Mouse (Mus musculus) cerebellum, postnatal 4 days (tissue): ENCODE measurements around the gene Fxyd4.

Experiments
- DNase-seq, 2 experiments: peaks; one replicate each; pipeline ENCODE4 v3.0.0; 2022; ENCODE audit warnings: low spot score in 2 of 2, mixed read lengths in 1 of 2

Fxyd4 gene

DNA sequence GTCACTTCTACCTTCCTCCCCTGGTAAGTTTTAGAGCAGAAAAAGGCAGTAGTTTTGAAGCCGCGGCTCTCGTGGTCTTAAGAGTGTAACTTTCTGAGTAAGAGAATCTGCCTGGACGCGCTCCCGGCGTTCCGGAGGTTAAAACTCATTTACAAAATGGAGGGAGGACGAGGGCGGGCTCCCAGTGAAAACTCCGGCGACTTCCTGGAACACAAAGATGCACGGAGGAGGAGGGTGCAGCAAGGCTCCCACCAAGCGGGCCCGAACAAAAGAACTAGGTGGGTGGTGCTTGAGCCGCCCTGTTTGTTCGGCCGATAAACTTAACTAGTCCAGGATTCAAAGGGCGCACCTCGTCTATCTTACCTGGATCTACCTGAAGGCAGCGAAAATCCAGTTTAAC, 19.9 kb downstream of the Fxyd4 start:
- peak in 1 of 2 experiments; percentile 37 for DNase-seq

DNA sequence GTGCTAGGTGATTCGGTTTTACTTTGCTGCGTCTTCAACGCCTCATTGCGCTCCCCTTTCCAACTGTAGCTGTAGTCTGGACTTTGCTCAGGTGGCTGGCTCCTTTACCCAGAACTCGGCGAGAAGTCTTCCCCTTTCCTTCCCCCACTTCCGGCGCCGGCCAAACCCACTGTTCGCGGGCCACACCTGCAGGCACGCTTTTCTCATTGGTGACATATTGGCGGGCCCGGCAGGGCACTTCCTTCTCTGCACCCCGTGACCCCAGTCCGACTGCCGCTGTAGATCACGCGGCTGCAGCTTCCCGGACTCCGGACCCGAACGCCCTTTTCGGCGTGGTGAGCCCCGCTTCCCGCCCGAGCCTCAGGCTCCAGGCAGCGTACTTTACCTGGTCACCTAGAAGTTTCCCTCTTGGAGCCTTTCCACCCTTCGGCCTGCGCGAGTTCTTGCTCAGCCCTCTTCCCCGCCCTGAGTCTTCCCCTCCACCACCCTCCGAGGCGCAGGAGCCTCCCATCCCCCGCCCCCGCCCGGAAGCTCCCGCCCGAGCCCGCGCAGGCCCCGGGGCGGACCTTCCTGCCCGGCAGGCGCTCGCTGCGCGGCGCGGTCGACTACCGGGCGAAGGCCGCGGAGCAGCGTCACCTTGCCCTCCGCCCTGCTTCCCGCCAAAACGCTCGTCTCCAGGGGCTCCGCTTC, 20.6 kb downstream of the Fxyd4 start:
- DNase-seq = peak; percentile 25 to 66

DNA sequence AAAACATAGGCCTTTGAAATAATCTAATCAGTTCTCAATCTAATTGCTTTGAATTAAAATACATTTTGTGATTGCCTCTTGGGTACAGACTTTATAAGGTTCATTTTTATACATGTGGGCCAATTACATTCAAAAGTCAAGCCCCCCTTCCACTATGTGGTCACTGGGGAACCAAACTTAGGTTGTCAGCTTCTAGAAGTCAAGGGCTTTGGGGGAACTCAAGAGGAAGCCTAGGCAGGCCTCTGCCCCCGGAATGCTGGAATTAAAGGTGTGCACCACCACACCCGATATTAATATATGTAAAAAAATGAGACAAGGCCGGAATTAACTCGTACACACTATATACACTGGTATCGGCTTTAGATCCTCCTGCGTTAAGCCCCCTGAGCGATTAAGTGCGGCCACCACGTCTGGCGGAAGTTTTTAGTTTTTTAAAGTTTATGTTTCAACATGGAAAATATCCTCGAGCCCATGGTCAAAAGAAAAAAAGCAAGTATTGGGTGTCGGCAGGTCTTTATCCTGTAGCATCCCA, 21.2 kb downstream of the Fxyd4 start:
- DNase-seq = no peak

DNA sequence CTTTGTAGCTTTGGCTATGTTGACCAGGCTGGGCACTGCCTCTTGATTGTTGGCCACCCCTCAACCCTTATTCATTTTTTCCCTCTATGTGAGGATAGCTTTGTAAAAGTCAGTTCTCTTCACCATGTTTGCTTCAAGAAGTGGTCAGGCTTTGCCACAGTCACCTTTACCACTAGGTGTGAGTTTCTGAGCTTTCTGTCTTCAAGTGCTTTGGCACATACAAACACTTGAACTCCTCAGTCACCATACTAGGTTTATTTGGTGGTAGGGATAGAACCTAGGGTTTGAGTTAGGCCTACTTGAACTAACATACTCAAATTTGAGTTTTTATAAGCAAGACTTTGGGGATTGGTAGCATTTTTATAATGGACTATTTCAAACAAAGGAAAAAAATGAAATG, 23.0 kb downstream of the Fxyd4 start:
- no peak for DNase-seq

DNA sequence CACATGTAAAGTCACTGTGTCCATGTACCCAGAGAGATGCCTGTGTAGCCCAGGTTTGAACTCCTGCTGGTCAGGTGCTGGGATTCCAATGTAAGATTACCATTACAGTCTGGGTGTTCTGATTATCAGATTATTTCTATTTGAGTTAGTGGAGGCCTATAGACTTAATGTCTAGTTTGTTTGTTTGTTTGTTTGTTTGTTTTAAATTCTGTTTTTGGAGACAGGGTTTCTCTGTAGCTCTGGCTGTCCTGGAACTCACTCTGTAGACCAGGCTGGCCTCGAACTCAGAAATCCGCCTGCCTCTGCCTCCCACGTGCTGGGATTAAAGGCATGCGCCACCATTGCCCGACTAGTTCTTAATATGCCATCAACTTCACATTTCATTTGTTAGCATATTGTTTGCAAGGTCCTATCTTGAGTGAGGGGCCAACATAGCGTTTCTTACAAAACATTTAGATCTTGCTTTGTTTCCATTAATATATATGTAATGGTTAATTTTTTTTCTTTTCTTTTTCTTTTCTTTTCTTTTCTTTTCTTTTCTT, 27.3 kb downstream of the Fxyd4 start:
- no peak for DNase-seq

DNA sequence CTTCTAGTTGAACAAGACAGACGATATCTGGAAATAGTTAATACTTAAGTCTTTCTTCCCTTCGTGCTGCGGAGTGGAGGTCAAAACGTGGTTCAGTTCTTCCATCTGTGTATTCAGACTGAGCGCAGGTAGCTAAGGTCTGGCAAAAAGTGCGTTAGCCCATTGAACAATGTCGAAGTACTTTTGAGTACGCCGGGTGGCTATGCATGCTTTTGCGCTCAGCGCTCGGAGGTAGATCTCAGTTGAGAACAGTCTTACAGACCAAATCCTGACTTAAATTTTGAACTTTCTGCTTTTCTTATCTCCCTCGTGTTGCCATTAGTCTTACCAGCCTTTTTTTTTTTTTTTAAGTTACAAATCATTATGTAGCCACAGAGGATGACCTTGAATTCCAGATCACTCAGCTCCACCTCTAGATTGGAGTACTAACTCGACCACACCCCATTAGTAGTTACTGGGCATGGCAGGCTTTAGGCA, 29.0 kb downstream of the Fxyd4 start:
- DNase-seq = no peak

DNA sequence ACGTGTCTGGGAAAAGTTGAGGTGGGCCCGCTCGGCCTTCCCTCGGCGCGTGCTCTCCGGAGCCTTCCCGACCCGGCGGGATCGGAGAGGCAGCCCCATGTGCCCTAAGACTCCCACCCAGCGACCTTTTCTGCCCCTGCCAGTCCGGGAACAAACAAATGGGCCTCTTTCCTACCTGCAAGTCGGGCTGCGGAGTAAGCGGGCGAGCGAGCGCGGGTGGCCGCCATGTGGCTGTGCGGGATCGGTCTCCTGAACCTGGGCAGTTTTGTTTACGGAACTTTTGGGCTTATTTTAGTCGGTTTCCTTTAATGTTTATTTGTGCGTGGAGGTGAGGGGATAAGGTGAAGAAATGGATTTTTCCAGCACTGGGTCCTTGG, 29.5 kb downstream of the Fxyd4 start:
- DNase-seq = no peak

DNA sequence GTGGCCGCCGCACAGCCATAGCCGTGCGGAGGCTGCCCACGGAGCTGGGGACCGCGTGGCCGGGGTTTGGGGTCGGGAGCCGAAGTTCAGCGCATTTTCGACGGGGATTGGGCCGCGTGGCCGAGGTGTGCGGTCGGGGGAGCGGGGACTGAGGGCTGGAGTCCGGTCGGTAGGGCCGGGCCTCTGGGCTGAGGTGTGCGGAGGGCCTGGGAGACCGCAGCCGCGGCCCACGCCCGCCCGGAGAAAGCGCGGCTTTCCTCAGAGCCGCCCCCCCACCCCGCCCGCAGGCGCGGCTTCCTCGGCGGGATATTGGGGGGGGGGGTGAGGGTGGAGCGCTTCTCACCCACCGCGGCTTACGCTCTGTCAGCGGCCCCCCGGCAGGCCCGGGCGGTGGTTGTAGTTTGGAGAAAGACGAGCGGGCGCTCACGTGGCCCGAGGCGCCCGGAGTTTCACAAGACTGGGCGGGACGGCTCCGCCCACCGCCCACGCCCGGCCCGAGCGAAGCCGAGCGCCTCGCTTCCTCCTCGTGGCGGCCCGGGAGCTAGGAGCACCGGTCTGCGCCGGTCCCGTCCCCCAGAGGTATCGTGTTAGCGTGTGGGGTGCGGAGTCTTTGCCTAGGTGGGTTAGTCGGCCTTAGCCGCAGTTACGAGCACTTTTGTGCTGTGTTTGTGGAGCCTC, 30.1 kb downstream of the Fxyd4 start:
- DNase-seq = peak; percentile 46 to 67

DNA sequence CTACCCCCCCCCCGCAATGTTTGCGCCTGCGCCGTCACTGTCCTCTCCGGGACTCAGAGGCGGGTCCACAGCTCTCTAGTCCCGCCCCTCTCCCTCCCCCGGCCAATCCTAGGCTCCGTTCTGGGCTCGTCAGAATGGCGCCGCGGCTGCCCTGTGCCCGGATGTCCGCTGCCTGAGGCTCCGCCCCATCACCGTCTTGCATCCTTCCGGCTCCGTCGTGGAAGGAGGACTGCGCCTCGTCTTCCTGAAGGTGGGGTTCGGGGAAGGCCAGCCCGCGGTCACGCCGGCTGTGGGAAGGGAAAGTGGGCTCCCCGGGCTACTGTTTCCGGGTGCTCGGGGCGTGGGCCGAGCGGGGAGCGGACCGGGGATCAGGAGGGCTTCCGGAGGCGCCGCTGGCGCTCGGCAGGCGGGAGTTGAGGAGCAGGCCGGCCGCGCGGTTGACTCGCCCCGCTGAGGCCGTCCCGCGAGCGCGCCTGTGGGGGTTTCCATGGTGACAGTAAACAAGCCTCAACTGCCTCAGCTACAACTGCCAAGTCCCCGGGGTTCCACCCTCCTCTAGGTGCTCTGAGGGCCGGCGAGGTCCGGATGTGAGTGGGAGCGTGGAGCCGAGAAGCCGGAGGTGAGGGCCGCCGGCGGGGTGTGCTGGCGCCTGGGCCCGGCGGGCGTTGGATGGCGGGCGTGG, 30.8 kb downstream of the Fxyd4 start:
- DNase-seq = peak; percentile 88 to 96

DNA sequence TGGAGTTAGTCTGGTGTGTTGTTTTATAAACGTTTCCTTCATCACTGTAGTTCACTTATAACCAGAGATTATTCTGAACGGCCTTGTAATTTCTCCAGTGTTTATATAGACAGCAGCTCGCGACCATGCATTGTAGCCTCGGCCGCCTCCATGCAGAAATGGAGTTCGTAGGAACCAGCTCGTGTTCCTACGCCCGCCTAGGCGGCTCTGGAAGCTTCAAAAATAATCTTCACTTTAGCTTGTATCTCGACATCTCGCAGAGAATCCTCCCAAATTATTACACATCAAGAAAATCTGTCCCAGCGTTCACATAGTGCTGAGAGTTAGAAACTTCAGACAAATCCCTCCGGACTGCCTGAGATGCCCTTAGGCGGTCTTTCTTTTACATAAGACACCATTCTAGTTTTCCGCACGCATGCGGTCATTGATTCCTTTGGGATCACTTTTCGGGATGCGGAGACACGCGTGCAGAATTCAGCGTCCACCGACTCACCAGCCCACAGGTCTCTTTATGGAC, 31.4 kb downstream of the Fxyd4 start:
- DNase-seq = no peak

DNA sequence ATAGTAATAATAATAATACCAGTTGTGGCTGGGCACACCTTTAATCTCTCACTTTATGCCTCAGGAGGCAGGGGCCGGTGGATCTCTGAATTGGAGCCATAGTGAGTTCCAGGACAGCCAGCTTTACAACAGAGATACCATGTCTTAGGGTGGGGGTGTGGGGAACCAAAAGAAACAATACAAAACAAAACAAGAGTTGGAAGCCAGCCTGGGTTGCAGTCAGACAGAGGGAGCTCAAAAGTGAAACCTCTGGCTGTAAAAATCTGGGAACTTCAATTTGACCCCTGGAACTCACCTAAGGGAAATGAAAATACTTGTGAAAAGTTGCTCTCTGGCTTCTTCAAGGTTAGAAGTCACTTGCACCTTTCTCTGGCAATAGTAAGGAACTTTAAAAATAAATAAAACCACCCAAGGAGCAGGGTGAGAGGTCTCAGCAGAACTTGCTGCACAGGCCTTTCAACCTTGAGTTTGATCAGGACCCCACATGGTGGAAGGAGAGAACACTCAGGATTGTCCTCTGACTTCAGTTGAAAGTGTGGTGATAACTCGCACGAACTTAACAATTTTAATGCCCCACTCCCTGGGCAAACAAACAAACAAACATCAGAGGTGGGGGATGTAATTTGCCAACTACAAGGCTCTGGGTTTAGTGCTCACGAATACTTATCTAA, 32.1 kb downstream of the Fxyd4 start:
- DNase-seq = no peak

DNA sequence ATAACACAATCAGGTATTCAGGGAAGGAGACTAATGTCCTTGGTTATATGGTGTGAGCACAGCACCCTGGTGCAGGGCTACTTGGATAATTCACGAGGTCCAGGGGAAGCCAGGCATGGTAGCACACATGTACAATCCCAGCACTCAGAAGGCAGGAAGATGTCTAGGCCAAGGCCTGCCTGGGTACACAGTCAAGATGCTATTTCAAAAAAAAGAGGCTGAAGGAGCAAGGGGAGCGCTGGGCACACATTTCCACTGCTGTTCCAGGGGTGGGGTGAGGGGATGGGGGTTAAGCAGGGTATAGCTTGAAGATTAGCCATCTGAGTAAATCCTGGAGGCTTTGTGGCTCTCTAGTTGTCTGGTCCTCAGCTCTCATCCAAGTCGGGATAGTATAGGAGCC, 33.7 kb downstream of the Fxyd4 start:
- DNase-seq = no peak

DNA sequence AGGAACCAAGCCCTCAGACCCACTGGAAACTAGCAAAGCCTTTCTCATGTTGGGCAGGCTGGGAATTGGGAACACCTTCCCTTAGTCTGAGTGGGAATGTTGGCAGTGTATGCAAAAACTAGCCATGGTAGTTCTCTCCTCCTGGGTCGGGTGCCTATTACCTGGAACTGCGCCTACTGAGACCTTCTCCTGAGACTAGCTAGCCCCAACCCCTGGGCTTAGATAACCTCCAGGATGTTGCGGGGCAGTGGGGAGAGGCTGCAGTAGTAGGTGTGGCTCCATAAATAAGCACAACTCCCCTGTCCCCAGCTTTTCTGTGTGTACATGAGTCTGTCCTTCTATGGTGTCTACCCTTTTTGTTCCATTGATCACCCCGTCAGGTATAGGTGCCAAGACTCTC, 34.9 kb downstream of the Fxyd4 start:
- DNase-seq = no peak

DNA sequence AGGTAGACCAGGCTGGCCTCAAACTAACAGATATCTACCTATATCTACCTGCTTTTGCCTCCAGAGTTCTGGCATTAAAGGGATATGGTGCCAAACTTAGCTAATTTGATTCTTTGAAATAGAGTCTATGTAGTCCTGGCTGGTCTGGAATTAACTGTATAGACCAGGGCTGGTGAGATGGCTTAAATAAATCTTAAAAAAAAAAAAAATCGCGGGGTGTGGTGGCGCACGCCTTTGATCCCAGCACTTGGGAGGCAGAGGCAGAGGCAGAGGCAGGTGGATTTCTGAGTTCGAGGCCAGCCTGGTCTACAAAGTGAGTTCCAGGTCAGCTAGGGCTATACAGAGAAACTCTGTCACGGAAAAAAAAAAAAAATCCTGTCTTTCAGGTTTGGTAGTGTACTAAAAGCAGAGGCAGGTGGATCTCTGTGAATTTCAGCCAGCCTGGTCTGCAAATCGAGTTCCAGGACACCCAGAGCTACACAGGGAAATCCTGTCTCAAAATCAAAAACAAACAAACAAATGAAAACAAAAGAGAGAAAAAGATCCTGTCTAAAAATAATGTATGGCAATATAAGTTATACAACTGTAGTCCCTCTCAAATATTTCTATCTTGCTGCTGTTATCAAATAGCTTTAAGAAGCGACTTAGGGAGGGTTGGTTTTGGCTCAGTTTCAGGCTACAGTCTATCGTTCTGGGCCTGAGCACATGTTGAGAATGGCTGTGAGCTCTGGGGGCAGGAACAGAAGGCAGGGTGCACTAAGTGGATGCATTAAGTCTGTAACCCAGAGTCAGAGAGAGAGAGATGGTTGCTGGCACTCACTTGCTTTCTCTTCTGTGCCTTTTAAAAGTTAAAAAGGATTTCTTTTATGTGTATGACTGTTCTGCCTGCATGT, 35.7 kb downstream of the Fxyd4 start:
- no peak for DNase-seq

DNA sequence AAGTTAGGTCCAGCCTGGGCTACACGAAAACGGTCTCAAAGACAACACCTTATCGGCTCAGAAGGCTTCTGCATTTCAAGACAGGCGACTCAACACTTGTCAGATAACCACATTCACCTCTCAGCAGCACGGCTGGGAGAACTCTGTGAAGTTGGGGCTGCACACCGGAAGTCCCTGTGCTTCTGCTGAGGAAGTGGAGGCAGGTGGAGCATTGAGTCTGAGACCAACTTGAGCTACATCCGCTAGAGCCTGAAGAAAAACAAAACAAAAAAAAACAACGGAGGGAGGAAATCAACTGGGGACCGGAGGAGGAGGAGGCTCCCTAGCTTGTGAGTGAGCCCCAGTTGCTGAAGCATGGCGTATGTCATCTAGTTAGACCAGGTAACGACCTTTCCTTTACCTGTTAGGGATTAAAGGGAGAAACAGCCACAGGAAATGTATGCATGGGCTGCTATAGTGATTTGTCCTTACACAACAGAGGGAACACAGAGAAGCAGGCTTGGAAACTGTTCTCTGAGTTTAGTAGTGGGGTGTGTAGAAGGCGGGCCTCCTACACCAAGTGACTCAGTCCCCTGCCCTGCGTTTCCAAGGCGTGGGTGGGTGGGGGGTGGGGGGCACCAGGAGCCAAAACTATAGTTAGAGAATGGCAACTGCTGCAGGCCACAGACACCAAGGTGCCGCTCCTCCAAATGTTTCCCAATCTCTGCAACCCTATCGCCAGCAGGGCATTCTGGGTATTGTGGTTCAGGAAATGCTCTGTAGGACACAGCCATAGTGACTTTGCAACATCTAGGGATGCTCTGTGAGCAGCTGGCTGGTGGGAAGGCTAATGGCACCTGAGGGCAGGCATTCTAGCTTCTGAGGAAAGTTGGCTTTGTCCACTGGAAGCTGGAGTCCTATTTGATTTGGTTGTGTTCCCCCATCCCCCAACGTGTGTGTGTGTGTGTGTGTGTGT, 37.1 kb downstream of the Fxyd4 start, which contains the start of gene Hnrnpf:
Gene Hnrnpf, plus strand, starts transcription at position 199 of the 955 bp plus-strand sequence.
- no peak for DNase-seq

DNA sequence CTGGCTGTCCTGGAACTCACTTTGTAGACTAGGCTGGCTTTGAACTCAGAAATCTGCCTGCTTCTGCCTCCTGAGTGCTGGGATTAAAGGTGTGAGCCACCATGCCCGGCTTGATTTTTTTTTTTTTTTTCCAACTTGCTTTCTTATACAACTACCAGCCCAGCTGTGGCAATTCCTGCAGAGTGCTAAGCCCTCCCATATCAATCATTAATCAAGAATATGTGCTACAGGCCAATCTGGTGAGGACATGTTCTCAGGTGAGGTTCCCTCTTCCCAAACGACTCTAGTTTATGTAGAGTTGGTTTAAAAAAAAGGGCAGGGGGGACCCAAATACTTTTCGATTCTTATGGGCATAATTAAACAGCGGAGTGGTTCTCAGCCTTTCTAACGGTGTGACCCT, 39.7 kb downstream of the Fxyd4 start:
- no peak for DNase-seq

DNA sequence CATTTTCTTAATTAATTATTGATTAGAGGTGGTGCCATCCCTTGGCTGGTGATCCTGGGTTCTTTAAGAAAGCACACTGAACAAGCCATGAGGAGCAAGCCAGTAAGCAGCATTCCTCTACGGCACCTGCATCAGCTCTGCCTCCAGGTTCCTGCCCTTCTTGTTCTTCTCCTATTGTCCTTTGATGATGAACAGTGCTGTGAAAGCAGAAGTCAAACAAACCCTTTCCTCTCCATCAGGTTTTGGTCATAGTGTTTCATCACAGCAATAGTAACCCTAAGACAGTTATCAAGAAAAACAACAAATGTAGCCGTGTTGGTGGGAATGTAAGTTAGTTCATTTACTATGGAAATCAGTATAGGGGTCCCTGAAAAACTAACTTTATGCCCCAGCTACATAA, 44.1 kb downstream of the Fxyd4 start:
- DNase-seq = no peak

DNA sequence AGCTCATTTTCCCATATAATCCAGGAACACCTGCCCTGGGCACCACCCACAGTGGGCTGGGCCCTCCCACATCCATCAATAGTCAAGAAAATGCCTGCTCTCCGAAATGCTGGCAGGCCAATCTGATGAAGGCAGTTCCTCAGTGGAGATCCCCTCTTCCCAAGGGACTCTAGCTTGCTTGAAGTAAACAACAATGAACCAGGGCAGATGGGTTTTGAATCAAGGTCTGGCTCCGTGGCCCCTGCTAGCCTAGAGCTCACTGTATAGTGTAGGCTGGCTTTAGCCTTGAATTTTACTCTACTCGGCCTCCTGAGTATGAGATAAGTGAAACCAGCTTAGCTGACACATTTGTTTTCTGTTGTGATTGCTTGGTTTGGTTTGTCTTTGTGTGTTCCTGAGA, 45.1 kb downstream of the Fxyd4 start:
- no peak for DNase-seq
